Mouse (Mus musculus) megakaryocyte-erythroid progenitor cell, adult 5-6 weeks (primary cell): ENCODE measurements around the gene Dlgap1. TPM values are rescaled to one million over a fixed set of nuclear protein-coding genes. Genes with fewer than 3 reads are reported as not detected.

ENCODE experiments used
- ATAC-seq: replicated peaks from 2 replicates; pipeline ENCODE4 v1.8.0; 2016; ENCODE audit warnings: mild to moderate bottlenecking, inconsistent platforms; ENCODE audit not compliant: severe bottlenecking, poor library complexity, low FRiP score, low TSS enrichment
- total RNA-seq, 2 experiments: library from RNA; stranded (forward) in 1 of 2; stranded (reverse) in 1 of 2; fragments of 200-1000, 215-1000 nt in 1 of 2; fragments of >200 nt in 1 of 2; fragmentation: Nextera tagmentation in 1 of 2; gene quantifications; 2 replicates each; pipeline ENCODE4 v1.2.3; 2014 to 2017

Gene Dlgap1
- total RNA-seq, 2 experiments from 2014 or later = not detected

GRCm38 (mm10) chr17:70865060-70865604 lies 896.3 kb downstream of the Dlgap1 start:
- no peak for ATAC-seq

GRCm38 (mm10) chr17:70866029-70866428 lies 897.2 kb downstream of the Dlgap1 start:
- ATAC-seq = no peak

- no peak for ATAC-seq
Observed at GRCm38 (mm10) chr17:70866538-70867114, 897.8 kb downstream of the Dlgap1 start.

GRCm38 (mm10) chr17:70868577-70869229 lies 899.8 kb downstream of the Dlgap1 start:
- ATAC-seq = no peak

GRCm38 (mm10) chr17:70870581-70870980 lies 901.7 kb downstream of the Dlgap1 start:
- ATAC-seq = no peak
